Mouse (Mus musculus) embryonic fibroblast, embryonic 13.5 days (primary cell): ENCODE measurements at regions not wholly inside any gene's neighbourhood (a gene's known extent, or its start where the extent isn't known, plus 50 kb on each side); places are given as distances from the start of the nearest gene placed in this dataset.

Experiments
- CTCF ChIP-seq: IDR thresholded peaks from 2 replicates; pipeline ENCODE4 v1.5.1; 2011; ENCODE audit warnings: mild to moderate bottlenecking, control low read depth, low read length, moderate library complexity, borderline replicate concordance; ENCODE audit not compliant: insufficient read depth
- POLR2A ChIP-seq: IDR thresholded peaks from 2 replicates; pipeline ENCODE4 v1.6.1; 2011; ENCODE audit warnings: low read depth, mild to moderate bottlenecking, control low read depth, low read length, moderate library complexity

DNA sequence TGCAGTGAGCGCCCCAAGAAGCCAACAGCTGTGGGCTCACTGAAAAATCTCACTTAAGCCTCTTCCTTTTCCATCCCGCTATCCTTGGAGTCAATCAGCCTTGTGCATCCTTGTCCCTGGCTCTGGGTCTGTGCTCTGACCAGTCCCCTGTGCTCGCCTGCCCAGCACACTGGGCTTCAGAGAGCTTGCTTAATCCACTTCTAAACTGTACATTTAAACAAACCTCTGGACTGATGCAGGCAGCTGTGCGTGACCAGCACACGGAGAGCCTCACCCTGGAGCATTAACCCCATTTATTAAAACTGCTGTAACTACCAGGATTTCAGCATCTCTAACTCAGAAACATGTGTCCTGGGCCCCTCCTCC, 243.3 kb upstream of the Sulf2 start:
- TF ChIP-seq CTCF (no peak), POLR2A (no peak)
